Mouse (Mus musculus) intestine, embryonic 15.5 days (tissue): ENCODE measurements around the gene Cmtm7. TPM values are rescaled to one million over a fixed set of nuclear protein-coding genes. Genes with fewer than 3 reads are reported as not detected.
A peak's percentile ranks its signal among the peaks of the same experiment; 100 is the strongest.
"Not testable (repeated sequence)": the region's sequence is repeated elsewhere in the genome, so short reads cannot be mapped to it uniquely, and the experiment has no call there.

Experiments used
- ATAC-seq: fragments of 200-750 bp; cut with Nextera tagmentation; 2 replicates; pipeline ENCODE4 v1.8.0; 2017; ENCODE audit warnings: moderate TSS enrichment, moderate library complexity
- H3K27ac ChIP-seq: fragments of 300-500 bp; sonication (generic); 2 replicates; pipeline ENCODE4 v1.5.1; 2015; ENCODE audit warnings: mild to moderate bottlenecking, inconsistent platforms
- H3K27me3 ChIP-seq: fragments of 300-500 bp; sonication (generic); replicated peaks from 2 replicates; pipeline ENCODE4 v1.6.1; 2015; ENCODE audit warnings: inconsistent platforms
- H3K36me3 ChIP-seq: fragments of 300-500 bp; sonication (generic); 2 replicates; pipeline ENCODE4 v1.6.1; 2015; ENCODE audit warnings: inconsistent platforms
- H3K4me1 ChIP-seq: fragments of 300-500 bp; sonication (generic); replicated peaks from 2 replicates; pipeline ENCODE4 v1.6.1; 2015; ENCODE audit warnings: inconsistent platforms
- H3K4me2 ChIP-seq: fragments of 300-500 bp; sonication (generic); replicated peaks from 2 replicates; pipeline ENCODE4 v1.6.1; 2015; ENCODE audit warnings: mild to moderate bottlenecking, inconsistent platforms
- H3K4me3 ChIP-seq: fragments of 300-500 bp; sonication (generic); replicated peaks from 2 replicates; pipeline ENCODE4 v1.5.1; 2015; ENCODE audit warnings: inconsistent platforms
- H3K9ac ChIP-seq: fragments of 300-500 bp; sonication (generic); 2 replicates; pipeline ENCODE4 v1.6.1; 2015; ENCODE audit warnings: inconsistent platforms
- H3K9me3 ChIP-seq: fragments of 300-500 bp; sonication (generic); 2 replicates; pipeline ENCODE4 v1.6.1; 2016; ENCODE audit warnings: inconsistent platforms
- WGBS: fragments of 180-500 bp; shearing (Covaris S2); methylation state at CpG from one replicate; pipeline ENCODE4 v1.1.7; 2015; 5-methylcytosine and 5-hydroxymethylcytosine counted together
- polyA plus RNA-seq: library from polyadenylated mRNA; unstranded; fragments of >200 nt; fragmentation: Nextera tagmentation; extraction: Ambion mirVana; gene quantifications from 2 replicates; pipeline ENCODE4 v1.2.1, GENCODE M21; 2015

Cmtm7 gene
- polyA plus RNA-seq, 1 experiment from 2014 or later = 89.8 TPM

GRCm38 (mm10) chr9:114731871-114732682, 49.6 kb downstream of the Cmtm7 start:
- peak overlapping the region; percentile 97 for H3K4me3 ChIP-seq
- H3K4me1 ChIP-seq = peaks cover 16% of the 10 kb centered on the region
- no peaks in the 10 kb centered on the region for H3K27me3 ChIP-seq
- no peak for ATAC-seq
- H3K4me2 ChIP-seq = peak overlapping the region; percentile 71
- H3K9me3 ChIP-seq = no peaks in the 10 kb centered on the region
- H3K9ac ChIP-seq = peak overlapping the region; percentile 94
- 53% methylated on average over 12 of the region's 12 CpGs for WGBS
- peak overlapping the region; percentile 98 for H3K27ac ChIP-seq
- H3K36me3 ChIP-seq = no peaks in the 10 kb centered on the region

GRCm38 (mm10) chr9:114731011-114731755, 50.5 kb downstream of the Cmtm7 start, which contains the start of gene Cmtm6:
TSS of gene Cmtm6 (plus strand) at chr9:114731116.
- ATAC-seq = peak; percentile 92
- Histone ChIP-seq H3K27me3 (no peaks in the 10 kb centered on the region), H3K4me1 (peaks cover 12% of the 10 kb centered on the region), H3K4me2 (peak within 1 kb of the TSS; percentile 71), H3K4me3 (peak within 1 kb of the TSS; percentile 97), H3K9ac (peak within 1 kb of the TSS; percentile 94), H3K9me3 (no peaks in the 10 kb centered on the region), H3K27ac (peak within 1 kb of the TSS; percentile 98), H3K36me3 (no peaks in the 10 kb centered on the region)
- under 1% methylated on average over 53 of the region's 53 CpGs for WGBS

GRCm38 (mm10) chr9:114729911-114730805, 51.5 kb downstream of the Cmtm7 start:
- H3K27ac ChIP-seq = 0 out of 2 replicates have a peak overlapping the region, but pooled peaks have one; percentile 15
- peak overlapping the region; percentile 97 for H3K4me3 ChIP-seq
- H3K4me2 ChIP-seq = peak overlapping the region; percentile 71
- no peak overlapping the region for H3K9ac ChIP-seq
- 31% methylated on average over 22 of the region's 30 CpGs for WGBS
- peaks cover 4% of the 10 kb centered on the region; the same call in 1 of the 2 replicates for H3K36me3 ChIP-seq
- peaks cover 12% of the 10 kb centered on the region for H3K4me1 ChIP-seq
- peak; percentile 7; the same call in 1 of the 2 replicates for ATAC-seq
- no peaks in the 10 kb centered on the region for H3K9me3 ChIP-seq
- no peaks in the 10 kb centered on the region for H3K27me3 ChIP-seq

- 24% methylated on average over 2 of the region's 2 CpGs for WGBS
- not testable (repeated sequence) for H3K9ac ChIP-seq, H3K9me3 ChIP-seq, H3K27me3 ChIP-seq, H3K36me3 ChIP-seq, ATAC-seq, H3K4me3 ChIP-seq, H3K27ac ChIP-seq, H3K4me2 ChIP-seq, H3K4me1 ChIP-seq
Observed at GRCm38 (mm10) chr9:114728432-114728831, 53.2 kb downstream of the Cmtm7 start.

GRCm38 (mm10) chr9:114727315-114727714, 54.3 kb downstream of the Cmtm7 start:
- Histone ChIP-seq H3K9ac (no peak overlapping the region), H3K4me2 (no peak overlapping the region), H3K4me1 (peaks cover 6% of the 10 kb centered on the region), H3K36me3 (peaks cover 16% of the 10 kb centered on the region; the same call in 1 of the 2 replicates), H3K4me3 (no peak overlapping the region), H3K9me3 (no peaks in the 10 kb centered on the region), H3K27me3 (no peaks in the 10 kb centered on the region), H3K27ac (no peak overlapping the region)
- no peak for ATAC-seq
- 0% methylated on average over 3 of the region's 3 CpGs for WGBS

GRCm38 (mm10) chr9:114716677-114717331, 64.9 kb downstream of the Cmtm7 start:
- Histone ChIP-seq H3K9ac (no peak overlapping the region), H3K9me3 (no peaks in the 10 kb centered on the region), H3K4me1 (no peaks in the 10 kb centered on the region), H3K4me3 (no peak overlapping the region), H3K27me3 (no peaks in the 10 kb centered on the region), H3K36me3 (peaks cover 39% of the 10 kb centered on the region), H3K4me2 (no peak overlapping the region), H3K27ac (no peak overlapping the region)
- ATAC-seq = peak; percentile 39; the same call in 1 of the 2 replicates
- WGBS = 73% methylated on average over 18 of the region's 18 CpGs

- Histone ChIP-seq H3K9ac (no peak overlapping the region), H3K36me3 (peaks cover 29% of the 10 kb centered on the region), H3K27me3 (no peaks in the 10 kb centered on the region), H3K27ac (no peak overlapping the region), H3K9me3 (no peaks in the 10 kb centered on the region), H3K4me1 (no peaks in the 10 kb centered on the region), H3K4me2 (no peak overlapping the region), H3K4me3 (no peak overlapping the region)
- 88% methylated on average over 7 of the region's 7 CpGs for WGBS
- ATAC-seq = no peak
Observed at GRCm38 (mm10) chr9:114713481-114713880, 68.2 kb downstream of the Cmtm7 start.

- Histone ChIP-seq H3K27ac (no peak overlapping the region), H3K9ac (no peak overlapping the region), H3K36me3 (peaks cover 30% of the 10 kb centered on the region), H3K4me3 (no peak overlapping the region), H3K4me2 (no peak overlapping the region), H3K9me3 (no peaks in the 10 kb centered on the region), H3K27me3 (no peaks in the 10 kb centered on the region), H3K4me1 (no peaks in the 10 kb centered on the region)
- no peak for ATAC-seq
- 78% methylated on average over 7 of the region's 7 CpGs for WGBS
Observed at GRCm38 (mm10) chr9:114710345-114710744, 71.3 kb downstream of the Cmtm7 start.

GRCm38 (mm10) chr9:114707805-114708204, 73.9 kb downstream of the Cmtm7 start:
- Histone ChIP-seq H3K27me3 (no peaks in the 10 kb centered on the region), H3K4me2 (no peak overlapping the region), H3K9me3 (no peaks in the 10 kb centered on the region), H3K36me3 (peaks cover 23% of the 10 kb centered on the region), H3K4me1 (no peaks in the 10 kb centered on the region), H3K4me3 (no peak overlapping the region), H3K9ac (no peak overlapping the region), H3K27ac (no peak overlapping the region)
- WGBS = 93% methylated on average over 4 of the region's 4 CpGs
- ATAC-seq = no peak
